Comparison of ENCODE assay signal across 8 mouse cellular contexts in genomic region chr3:21934731-21935271, GRCm38 (mm10).
DNase-seq lines count a peak whose midpoint lies in the region; ATAC-seq and TF ChIP-seq lines count a peak whose summit lies in the region.

No protein-coding gene starts in this region.

- no peaks in the 10 kb centered on the region for H3K36me3 ChIP-seq in heart, embryonic 10.5 days
- no peaks in the 10 kb centered on the region for H3K36me3 ChIP-seq in midbrain, embryonic 13.5 days

- WGBS in cerebellum, adult 2 months: 37% methylated on average over 5 of the region's 5 CpGs
- 6% methylated on average over 5 of the region's 5 CpGs for WGBS in heart, embryonic 10.5 days
- 3% methylated on average over 5 of the region's 5 CpGs for WGBS in midbrain, embryonic 13.5 days

- H3K27ac ChIP-seq in cerebellum, adult 2 months (ENCODE audit: insufficient read depth, low read length): 0 out of 2 replicates have a peak overlapping the region, but pooled peaks have one; percentile 24
- peak overlapping the region; percentile 84 for H3K27ac ChIP-seq in heart, embryonic 10.5 days
- H3K27ac ChIP-seq in midbrain, embryonic 13.5 days: peak overlapping the region; percentile 93

- peak; percentile 59 for DNase-seq in layer of hippocampus, adult 9-11 months
- no peak for DNase-seq in layer of hippocampus, postnatal 36 days
- peak; percentile 15 to 29 for DNase-seq in cerebellum, adult 2 months
- DNase-seq in heart, embryonic 10.5 days (ENCODE audit: low spot score): no peak
- DNase-seq in layer of hippocampus, postnatal 14 days (ENCODE audit: low spot score in 2 of 2): peak; percentile 19 to 29
- DNase-seq in ovary, adult 18-20 months (ENCODE audit: low spot score): no peak
- DNase-seq in adrenal gland, postnatal 10 days: no peak

- peak overlapping the region; percentile 51 for H3K4me2 ChIP-seq in midbrain, embryonic 13.5 days (replicated peaks)

- H3K27me3 ChIP-seq in cerebellum, adult 2 months (ENCODE audit: control insufficient read depth, insufficient read depth, low read length): no peaks in the 10 kb centered on the region
- H3K27me3 ChIP-seq in heart, embryonic 10.5 days (ENCODE audit: insufficient read depth, poor library complexity, severe bottlenecking): no peaks in the 10 kb centered on the region
- no peaks in the 10 kb centered on the region for H3K27me3 ChIP-seq in midbrain, embryonic 13.5 days

- H3K4me1 ChIP-seq in cerebellum, adult 2 months (ENCODE audit: control insufficient read depth, insufficient read depth, low read length): peaks cover 18% of the 10 kb centered on the region
- peaks cover 40% of the 10 kb centered on the region for H3K4me1 ChIP-seq in heart, embryonic 10.5 days
- peaks cover 43% of the 10 kb centered on the region for H3K4me1 ChIP-seq in midbrain, embryonic 13.5 days (replicated peaks)

- no peak for ATAC-seq in midbrain, embryonic 13.5 days

- no peak overlapping the region for H3K4me3 ChIP-seq in cerebellum, adult 2 months (replicated peaks; ENCODE audit: insufficient read depth, low read depth, low read length)
- H3K4me3 ChIP-seq in heart, embryonic 10.5 days: peak overlapping the region; percentile 49; the same call in 1 of the 2 replicates
- H3K4me3 ChIP-seq in midbrain, embryonic 13.5 days (replicated peaks): no peak overlapping the region

- TF ChIP-seq POLR2A in cerebellum, adult 2 months (IDR thresholded peaks at IDR 0.05; ENCODE audit: borderline replicate concordance, insufficient read depth, low read length): no peak

- H3K9me3 ChIP-seq in heart, embryonic 10.5 days: no peaks in the 10 kb centered on the region
- no peaks in the 10 kb centered on the region for H3K9me3 ChIP-seq in midbrain, embryonic 13.5 days

- H3K9ac ChIP-seq in midbrain, embryonic 13.5 days (replicated peaks): no peak overlapping the region

- no peak for TF ChIP-seq CTCF in cerebellum, adult 2 months (IDR thresholded peaks at IDR 0.05; ENCODE audit: borderline replicate concordance, insufficient read depth, low read depth, low read length)

Comparison
In these comparisons a context has a peak if more than half of its experiments do, and no peak if none do; other contexts are left out.
1. DNase-seq: peak in layer of hippocampus, adult 9-11 months (single experiment), cerebellum, adult 2 months (2 of 2) and layer of hippocampus, postnatal 14 days (2 of 2); none in layer of hippocampus, postnatal 36 days (0 of 2), heart, embryonic 10.5 days (single experiment), ovary, adult 18-20 months (single experiment) and adrenal gland, postnatal 10 days (single experiment).
2. H3K27ac ChIP-seq: peak in every context shown above with its lines; median percentile 93 in midbrain, embryonic 13.5 days; 84 in heart, embryonic 10.5 days; 24 in cerebellum, adult 2 months.